Mouse (Mus musculus) heart, adult 8-10 months (tissue): ENCODE measurements around the gene Vmn1r122. TPM values are rescaled to one million over a fixed set of nuclear protein-coding genes. Genes with fewer than 3 reads are reported as not detected.
"Not testable (repeated sequence)": the region's sequence is repeated elsewhere in the genome, so short reads cannot be mapped to it uniquely, and the experiment has no call there.

Experiments
- DNase-seq: peaks from one replicate; pipeline ENCODE4 v3.0.0; 2022; ENCODE audit warnings: low spot score
- total RNA-seq, 4 experiments: library from RNA; stranded (reverse); gene quantifications; 2 replicates each; pipeline ENCODE4 v1.2.4; 2022

The Vmn1r122 gene
- total RNA-seq = not detected

- not testable (repeated sequence) for DNase-seq
Observed at GRCm38 (mm10) chr7:21134028-21134427, at the start of gene Vmn1r122. TSS of gene Vmn1r122 (minus strand) at chr7:21134128.

DNA sequence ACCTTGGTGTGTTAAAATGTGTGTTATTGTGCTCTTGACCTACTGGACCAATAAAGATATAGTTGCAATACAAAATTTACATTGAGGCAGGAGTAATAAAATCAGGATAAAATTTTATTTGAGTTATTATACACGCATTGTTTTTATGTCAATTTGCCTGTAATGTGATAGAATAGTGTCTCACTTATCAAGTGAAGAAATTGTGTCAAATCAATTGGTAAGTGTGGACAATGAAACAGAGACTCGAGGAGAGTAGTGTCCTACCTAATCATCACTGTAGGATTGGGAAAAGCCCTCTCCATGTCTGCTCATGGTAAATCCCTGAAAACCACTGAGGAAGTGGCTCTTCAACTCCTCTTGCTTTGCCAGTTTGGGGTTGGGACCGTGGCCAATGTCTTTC is 28.0 kb upstream of the Vmn1r122 start, which contains the start of gene Vmn1r123:
Gene Vmn1r123, plus strand, starts transcription at position 301 of the 400 bp plus-strand sequence.
- DNase-seq = not testable (repeated sequence)

DNA sequence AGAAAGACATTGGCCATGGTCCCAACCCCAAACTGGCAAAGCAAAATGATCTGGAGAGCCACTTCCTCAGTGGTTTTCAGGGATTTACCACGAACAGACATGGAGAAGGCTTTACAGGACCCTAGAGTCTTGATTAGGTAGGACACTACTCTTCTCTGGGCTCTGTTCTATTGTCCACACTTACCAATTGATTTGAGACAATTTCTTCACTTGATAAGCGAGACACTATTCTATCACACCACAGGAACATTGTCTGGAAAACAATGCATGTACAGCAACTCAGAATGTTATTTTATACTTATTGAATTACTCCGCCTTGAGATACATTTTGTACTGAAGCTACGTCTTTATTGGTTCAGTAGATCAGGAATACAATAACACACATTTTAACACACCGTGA is 35.5 kb downstream of the Vmn1r122 start, which contains the start of gene Vmn1r121:
Gene Vmn1r121, minus strand, starts transcription at position 101 of the 400 bp plus-strand sequence.
- DNase-seq = not testable (repeated sequence)

Other genes with a start within 250 kb of the Vmn1r122 start
- not detected for gene Vmn1r118, start 221.8 kb downstream of the Vmn1r122 start, total RNA-seq
- gene Vmn1r119, start 121.7 kb downstream of the Vmn1r122 start, total RNA-seq = not detected
- not detected for gene Vmn1r120, start 80.3 kb downstream of the Vmn1r122 start, total RNA-seq
- not detected for gene Vmn1r121, start 35.6 kb downstream of the Vmn1r122 start, total RNA-seq
- not detected for gene Vmn1r123, start 28.1 kb upstream of the Vmn1r122 start, total RNA-seq
- not detected for gene Gm5157, start 56.3 kb upstream of the Vmn1r122 start, total RNA-seq
- gene Vmn1r124, start 126.5 kb upstream of the Vmn1r122 start, total RNA-seq = not detected
- not detected for gene Vmn1r125, start 138.1 kb upstream of the Vmn1r122 start, total RNA-seq
- gene Vmn1r126, start 167.3 kb upstream of the Vmn1r122 start, total RNA-seq = not detected
- not detected for gene Vmn1r127, start 185.7 kb upstream of the Vmn1r122 start, total RNA-seq
- not detected for gene Vmn1r128, start 215.2 kb upstream of the Vmn1r122 start, total RNA-seq
- not detected for gene Vmn1r129, start 227.2 kb upstream of the Vmn1r122 start, total RNA-seq